Mouse (Mus musculus) liver, embryonic 14.5 days (tissue): ENCODE measurements around the gene Gins1.

Experiments
- CTCF ChIP-seq: IDR thresholded peaks from 2 replicates; pipeline ENCODE4 v1.5.1; 2016; ENCODE audit warnings: antibody characterized with exemption, low read depth, control low read depth
- EP300 ChIP-seq: IDR thresholded peaks from 2 replicates; pipeline ENCODE4 v1.6.1; 2016; ENCODE audit warnings: antibody characterized with exemption, low read depth

- TF ChIP-seq CTCF (no peak), EP300 (no peak)
These were observed 22.0 kb downstream of the Gins1 start for GRCm38 (mm10) chr2:150927038-150927720.
